Mouse (Mus musculus): ENCODE results near the gene Ezh1. TPM values are rescaled to one million over a fixed set of nuclear protein-coding genes. Genes with fewer than 3 reads are reported as not detected.

Gene Ezh1
- polyA plus RNA-seq, 1 experiment: 13.9 TPM

DNA sequence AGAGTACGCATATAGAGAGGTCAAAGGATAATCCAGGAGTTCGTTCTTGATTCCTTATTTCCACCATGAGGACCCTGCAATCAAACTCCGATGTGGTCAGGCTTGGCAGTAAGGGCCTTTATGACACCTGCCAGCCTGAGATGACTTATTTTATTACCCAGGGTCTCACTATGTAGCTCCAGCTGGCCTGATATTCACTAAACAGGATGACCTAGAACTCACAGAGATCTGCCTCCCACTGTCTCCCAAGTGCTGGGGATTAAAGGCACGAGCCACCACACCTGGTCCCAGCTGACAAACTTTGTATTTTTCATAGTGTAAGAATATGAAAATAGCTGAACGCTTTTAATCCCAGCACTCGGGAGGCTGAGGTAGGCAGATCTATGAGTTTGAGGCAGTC is 71.1 kb downstream of the Ezh1 start:
- TF ChIP-seq CTCF (IDR thresholded peaks at IDR 0.05; ENCODE audit: borderline replicate concordance, insufficient read depth, low read length) (no peak), POLR2A (IDR thresholded peaks at IDR 0.05; ENCODE audit: low read depth, low read length) (no peak)
- H3K4me3 ChIP-seq (ENCODE audit: insufficient read depth, low read length): no peak overlapping the region
- H3K27ac ChIP-seq (ENCODE audit: insufficient read depth, low read length): no peak overlapping the region
- H3K4me1 ChIP-seq (ENCODE audit: control insufficient read depth, insufficient read depth, low read length): no peaks in the 10 kb centered on the region

DNA sequence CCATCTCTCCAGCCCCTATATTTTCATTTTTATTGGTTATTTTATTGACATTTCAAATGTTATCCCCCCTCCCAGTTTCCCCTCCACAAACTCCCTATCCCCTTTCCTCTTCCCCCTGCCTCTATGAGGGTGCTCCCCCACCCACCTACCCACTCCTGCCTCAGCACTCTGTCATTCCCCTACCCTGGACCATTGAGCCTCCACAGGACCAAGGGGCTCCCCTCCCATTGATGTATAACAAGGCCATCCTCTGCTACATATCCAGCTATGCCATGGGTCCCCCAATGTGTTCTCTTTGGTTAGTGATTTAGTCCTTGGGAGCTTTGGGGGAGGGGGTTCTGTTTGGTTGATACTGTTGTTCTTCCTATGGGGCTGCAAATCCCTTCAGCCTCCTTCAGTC is 71.6 kb downstream of the Ezh1 start:
- Histone ChIP-seq H3K4me1 (ENCODE audit: control insufficient read depth, insufficient read depth, low read length) (no peaks in the 10 kb centered on the region), H3K27ac (ENCODE audit: insufficient read depth, low read length) (no peak overlapping the region), H3K4me3 (ENCODE audit: insufficient read depth, low read length) (no peak overlapping the region)
- no peak for TF ChIP-seq POLR2A (IDR thresholded peaks at IDR 0.05; ENCODE audit: low read depth, low read length)
- TF ChIP-seq CTCF (IDR thresholded peaks at IDR 0.05; ENCODE audit: borderline replicate concordance, insufficient read depth, low read length): no peak

DNA sequence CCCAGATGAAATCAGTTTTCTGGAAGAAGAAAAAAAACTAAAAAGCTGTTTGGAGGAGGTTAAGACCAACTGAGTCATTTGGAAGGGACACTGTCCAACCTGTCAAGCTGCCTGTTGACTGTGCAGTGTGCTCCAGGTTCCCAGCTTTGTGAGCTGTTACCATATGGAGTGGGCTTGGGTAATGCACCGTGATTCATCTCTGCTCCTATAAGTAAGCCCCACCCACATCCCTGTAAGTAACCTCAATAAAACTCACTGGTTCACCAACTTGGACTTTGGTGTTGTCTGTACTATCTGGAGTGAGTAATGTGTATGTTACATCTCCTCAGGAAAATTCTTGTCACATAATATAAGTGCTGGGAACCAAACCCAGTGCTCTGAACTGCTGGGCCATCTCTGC is 73.4 kb downstream of the Ezh1 start:
- no peak overlapping the region for H3K27ac ChIP-seq (ENCODE audit: insufficient read depth, low read length)
- H3K4me3 ChIP-seq (ENCODE audit: insufficient read depth, low read length): no peak overlapping the region
- peaks cover 7% of the 10 kb centered on the region; the same call in 1 of the 2 replicates for H3K4me1 ChIP-seq (ENCODE audit: control insufficient read depth, insufficient read depth, low read length)
- no peak for TF ChIP-seq POLR2A (IDR thresholded peaks at IDR 0.05; ENCODE audit: low read depth, low read length)
- no peak for TF ChIP-seq CTCF (IDR thresholded peaks at IDR 0.05; ENCODE audit: borderline replicate concordance, insufficient read depth, low read length)

DNA sequence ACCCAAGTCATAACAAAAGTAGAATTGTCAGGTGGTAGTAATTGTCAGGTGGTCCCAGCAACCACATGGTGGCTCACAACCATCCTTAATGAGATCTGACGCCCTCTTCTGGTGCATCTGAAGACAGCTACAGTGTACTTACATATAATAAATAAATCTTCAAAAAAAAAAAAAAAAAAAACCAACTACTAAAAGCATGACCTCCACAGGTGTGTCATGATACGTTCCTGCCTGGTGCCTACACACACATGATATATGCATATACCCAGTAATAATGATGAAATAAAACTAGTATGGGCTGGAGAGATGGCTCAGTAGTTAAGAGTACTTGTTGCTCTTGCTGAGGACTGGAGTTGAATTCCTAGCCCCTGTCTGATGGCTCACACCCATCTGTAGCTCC is 75.2 kb downstream of the Ezh1 start:
- Histone ChIP-seq H3K27ac (ENCODE audit: insufficient read depth, low read length) (no peak overlapping the region), H3K4me3 (ENCODE audit: insufficient read depth, low read length) (no peak overlapping the region), H3K4me1 (ENCODE audit: control insufficient read depth, insufficient read depth, low read length) (peaks cover 7% of the 10 kb centered on the region; the same call in 1 of the 2 replicates)
- TF ChIP-seq CTCF (IDR thresholded peaks at IDR 0.05; ENCODE audit: borderline replicate concordance, insufficient read depth, low read length): no peak
- TF ChIP-seq POLR2A (IDR thresholded peaks at IDR 0.05; ENCODE audit: low read depth, low read length): no peak

DNA sequence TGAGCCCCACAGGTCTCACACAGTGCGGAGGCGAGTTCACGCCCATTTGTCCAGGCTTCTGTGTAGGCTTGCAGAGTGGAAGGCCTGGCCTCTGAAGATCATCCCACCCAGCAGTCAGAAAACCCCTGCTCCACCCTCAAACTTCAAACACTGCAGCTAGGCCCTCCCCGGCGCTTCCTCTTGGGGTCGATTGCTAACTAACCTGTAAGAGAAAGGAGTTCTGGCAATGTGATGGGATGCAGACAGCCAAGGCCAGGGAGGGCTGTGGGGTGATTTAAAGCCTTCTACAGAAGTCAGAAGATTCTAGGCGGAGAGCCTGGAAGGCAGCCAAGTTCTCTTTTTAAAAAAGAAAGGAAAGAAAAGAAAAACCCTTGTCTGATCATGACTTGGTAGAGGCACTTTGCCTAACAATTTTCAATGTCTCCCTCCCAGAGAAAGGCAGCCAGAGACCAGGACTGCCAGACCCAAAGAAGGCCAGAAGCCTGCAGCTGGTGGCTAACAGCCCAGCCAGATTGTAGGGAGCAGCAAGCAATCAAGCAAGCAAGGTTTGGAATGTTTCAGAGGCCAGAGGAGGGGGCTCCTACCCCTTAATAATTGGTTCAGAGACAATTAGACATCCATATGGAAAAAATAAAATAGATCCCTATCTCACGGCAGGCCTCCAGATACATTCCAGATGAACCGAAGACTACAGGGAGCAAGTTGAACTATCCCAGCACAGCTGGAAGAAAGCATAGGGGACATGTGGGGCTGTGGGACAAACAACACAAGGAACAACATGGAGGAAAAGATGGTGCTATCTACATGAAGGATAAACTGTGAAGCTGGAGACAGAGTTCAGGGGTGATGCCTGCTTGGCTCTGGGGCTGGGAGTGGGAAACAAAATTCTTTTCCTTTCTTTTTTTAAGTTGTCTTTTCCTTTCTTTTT is 76.8 kb downstream of the Ezh1 start:
- H3K4me1 ChIP-seq (ENCODE audit: control insufficient read depth, insufficient read depth, low read length): peaks cover 7% of the 10 kb centered on the region; the same call in 1 of the 2 replicates
- peak overlapping the region; percentile 50 for H3K27ac ChIP-seq (ENCODE audit: insufficient read depth, low read length)
- TF ChIP-seq CTCF (IDR thresholded peaks at IDR 0.05; ENCODE audit: borderline replicate concordance, insufficient read depth, low read length) (no peak), POLR2A (IDR thresholded peaks at IDR 0.05; ENCODE audit: low read depth, low read length) (no peak)
- H3K4me3 ChIP-seq (ENCODE audit: insufficient read depth, low read length): no peak overlapping the region

DNA sequence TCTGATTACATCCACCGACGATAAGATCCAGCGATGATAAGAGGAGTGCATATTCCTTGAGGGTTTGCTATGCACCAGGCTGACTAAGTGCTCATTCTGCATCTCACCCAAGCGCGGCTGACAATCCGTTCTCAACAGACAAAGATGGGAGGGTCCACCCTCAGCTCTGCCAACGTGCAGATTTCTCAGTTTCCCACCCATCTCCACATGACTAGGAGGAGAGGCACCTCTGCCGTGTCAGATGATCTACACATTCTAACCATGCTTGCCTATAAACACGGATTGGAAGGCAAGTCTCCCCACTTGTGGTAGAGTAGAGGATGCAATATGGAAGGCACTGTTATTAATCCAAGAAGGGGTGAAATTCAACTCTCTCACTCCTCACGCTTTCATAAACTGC is 77.5 kb downstream of the Ezh1 start:
- Histone ChIP-seq H3K4me3 (ENCODE audit: insufficient read depth, low read length) (no peak overlapping the region), H3K4me1 (ENCODE audit: control insufficient read depth, insufficient read depth, low read length) (peaks cover 7% of the 10 kb centered on the region; the same call in 1 of the 2 replicates), H3K27ac (ENCODE audit: insufficient read depth, low read length) (peak overlapping the region; percentile 50)
- TF ChIP-seq POLR2A (IDR thresholded peaks at IDR 0.05; ENCODE audit: low read depth, low read length) (no peak), CTCF (IDR thresholded peaks at IDR 0.05; ENCODE audit: borderline replicate concordance, insufficient read depth, low read length) (no peak)

DNA sequence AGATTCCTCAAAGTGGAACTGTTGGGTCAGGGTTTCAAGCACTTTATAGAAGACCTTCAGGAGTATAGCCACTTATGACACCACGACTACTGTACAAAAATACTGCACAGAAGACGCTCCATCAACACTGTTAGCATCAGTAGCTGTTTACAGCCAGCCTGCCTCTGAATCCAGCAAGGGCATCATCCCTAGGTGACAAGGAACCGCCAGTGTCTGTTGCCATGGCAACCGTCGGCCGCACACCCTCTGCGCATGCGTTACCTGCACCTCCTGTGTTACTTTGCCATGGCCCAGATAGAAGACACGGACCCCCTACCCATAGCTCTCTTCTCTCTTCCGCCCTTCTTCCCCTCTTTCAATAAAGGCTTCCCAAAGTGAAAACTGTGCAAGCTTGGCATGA is 79.9 kb downstream of the Ezh1 start:
- TF ChIP-seq CTCF (IDR thresholded peaks at IDR 0.05; ENCODE audit: borderline replicate concordance, insufficient read depth, low read length): no peak
- no peak for TF ChIP-seq POLR2A (IDR thresholded peaks at IDR 0.05; ENCODE audit: low read depth, low read length)
- H3K27ac ChIP-seq (ENCODE audit: insufficient read depth, low read length): no peak overlapping the region
- no peak overlapping the region for H3K4me3 ChIP-seq (ENCODE audit: insufficient read depth, low read length)
- peaks cover 7% of the 10 kb centered on the region; the same call in 1 of the 2 replicates for H3K4me1 ChIP-seq (ENCODE audit: control insufficient read depth, insufficient read depth, low read length)

DNA sequence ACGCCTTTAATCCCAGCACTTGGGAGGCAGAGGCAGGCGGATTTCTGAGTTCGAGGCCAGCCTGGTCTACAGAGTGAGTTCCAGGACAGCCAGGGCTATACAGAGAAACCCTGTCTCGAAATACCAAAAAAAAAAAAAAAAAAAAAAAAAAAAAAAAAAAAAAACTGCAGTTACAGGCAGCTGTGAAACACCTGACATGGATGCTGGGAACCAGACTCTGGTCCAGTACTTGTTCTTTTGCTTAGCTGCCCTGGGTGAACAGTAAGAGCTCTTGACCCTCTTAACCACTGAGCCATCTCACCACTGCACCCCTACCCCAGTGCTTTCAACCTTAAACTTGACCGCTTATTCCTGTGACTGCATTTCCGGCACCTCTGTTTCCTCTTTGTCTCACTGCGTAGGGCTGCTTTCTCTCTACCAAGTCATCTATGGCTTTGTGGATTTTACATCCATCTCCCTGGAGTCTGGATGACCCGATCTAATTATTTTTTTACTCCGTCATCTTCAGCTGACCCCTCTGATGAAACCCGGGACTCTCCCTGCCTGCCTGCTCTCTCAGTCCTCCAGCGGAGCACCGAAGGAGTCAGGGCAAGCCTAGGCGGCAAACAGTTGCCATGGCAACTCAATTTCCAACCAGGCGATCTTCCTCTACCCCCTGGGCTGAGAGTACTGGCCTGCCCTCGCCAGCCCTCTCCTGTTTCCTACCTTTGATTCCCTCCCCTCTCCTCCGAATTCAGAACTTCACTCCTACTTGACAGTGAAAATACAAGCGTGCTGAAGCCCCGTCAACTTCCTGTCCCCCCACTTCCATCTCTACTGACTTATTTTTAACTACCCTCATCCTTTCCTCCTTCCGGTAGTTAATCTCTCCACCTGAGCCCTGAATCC is 82.7 kb downstream of the Ezh1 start:
- H3K27ac ChIP-seq (ENCODE audit: insufficient read depth, low read length): no peak overlapping the region
- 0 out of 2 replicates have a peak overlapping the region, but pooled peaks have one; percentile 0 for H3K4me3 ChIP-seq (ENCODE audit: insufficient read depth, low read length)
- no peak for TF ChIP-seq CTCF (IDR thresholded peaks at IDR 0.05; ENCODE audit: borderline replicate concordance, insufficient read depth, low read length)
- TF ChIP-seq POLR2A (IDR thresholded peaks at IDR 0.05; ENCODE audit: low read depth, low read length): no peak
- H3K4me1 ChIP-seq (ENCODE audit: control insufficient read depth, insufficient read depth, low read length): peaks cover 4% of the 10 kb centered on the region

DNA sequence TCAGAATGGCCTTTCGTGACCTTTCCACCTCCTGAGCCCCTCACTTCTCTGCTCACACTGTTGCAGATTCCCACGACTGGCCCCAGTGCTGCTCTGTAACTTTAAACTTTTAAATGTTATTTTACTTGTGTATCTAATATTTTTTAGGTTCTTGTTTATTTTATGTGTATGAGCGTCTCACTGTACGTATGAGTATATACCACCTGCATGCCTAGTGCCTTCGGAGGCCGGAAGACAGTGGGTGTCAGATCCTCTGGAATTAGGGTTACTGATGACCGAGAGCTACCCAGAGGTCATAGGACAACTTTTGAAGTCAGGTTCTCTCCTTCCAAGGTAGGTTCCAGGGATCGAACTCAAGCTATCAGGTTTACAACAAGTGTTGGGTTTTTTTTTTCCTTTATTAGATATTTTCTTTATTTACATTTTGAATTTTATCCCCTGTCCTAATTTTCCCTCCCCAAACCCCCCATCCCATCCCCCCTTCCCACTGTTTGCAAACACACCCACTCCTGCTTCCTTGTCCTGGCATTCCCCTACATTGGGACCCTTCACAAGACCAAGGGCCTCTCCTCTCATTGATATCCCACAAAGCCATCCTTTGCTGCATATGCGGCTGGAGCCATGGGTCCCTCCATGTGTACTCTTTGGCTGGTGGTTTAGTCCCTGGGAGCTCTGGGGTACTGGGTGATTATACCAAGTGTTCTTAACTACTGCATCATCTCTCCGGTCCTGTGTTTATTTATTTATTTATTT is 83.9 kb downstream of the Ezh1 start:
- Histone ChIP-seq H3K4me1 (ENCODE audit: control insufficient read depth, insufficient read depth, low read length) (peaks cover 4% of the 10 kb centered on the region), H3K27ac (ENCODE audit: insufficient read depth, low read length) (no peak overlapping the region), H3K4me3 (ENCODE audit: insufficient read depth, low read length) (no peak overlapping the region)
- TF ChIP-seq POLR2A (IDR thresholded peaks at IDR 0.05; ENCODE audit: low read depth, low read length): no peak
- no peak for TF ChIP-seq CTCF (IDR thresholded peaks at IDR 0.05; ENCODE audit: borderline replicate concordance, insufficient read depth, low read length)

Other genes with a start within 250 kb of the Ezh1 start
- gene Atp6v0a1, start 217.0 kb downstream of the Ezh1 start, polyA plus RNA-seq (2011; ENCODE audit: insufficient read length, low read depth, missing spikeins): 43.7 and 50.7 TPM in 2 replicates
- 21.8 and 24.9 TPM in 2 replicates for gene Naglu, start 156.5 kb downstream of the Ezh1 start, polyA plus RNA-seq (2011; ENCODE audit: insufficient read length, low read depth, missing spikeins)
- gene Hsd17b1, start 148.1 kb downstream of the Ezh1 start, polyA plus RNA-seq (2011; ENCODE audit: insufficient read length, low read depth, missing spikeins): 1.2 and 5.2 TPM in 2 replicates
- gene Coasy, start 143.9 kb downstream of the Ezh1 start, polyA plus RNA-seq (2011; ENCODE audit: insufficient read length, low read depth, missing spikeins): 14.9 and 15.0 TPM in 2 replicates
- gene Mlx, start 139.2 kb downstream of the Ezh1 start, polyA plus RNA-seq (2011; ENCODE audit: insufficient read length, low read depth, missing spikeins): 29.9 and 30.1 TPM in 2 replicates
- 10.3 and 12.9 TPM in 2 replicates for gene Psmc3ip, start 131.0 kb downstream of the Ezh1 start, polyA plus RNA-seq (2011; ENCODE audit: insufficient read length, low read depth, missing spikeins)
- 29.8 and 34.1 TPM in 2 replicates for gene Retreg3, start 106.6 kb downstream of the Ezh1 start, polyA plus RNA-seq (2011; ENCODE audit: insufficient read length, low read depth, missing spikeins)
- gene Tubg1, start 106.5 kb downstream of the Ezh1 start, polyA plus RNA-seq (2011; ENCODE audit: insufficient read length, low read depth, missing spikeins): 34.8 and 36.2 TPM in 2 replicates
- gene Tubg2, start 70.6 kb downstream of the Ezh1 start, polyA plus RNA-seq (2011; ENCODE audit: insufficient read length, low read depth, missing spikeins): 5.5 and 6.1 TPM in 2 replicates
- gene Cntnap1, start 55.9 kb downstream of the Ezh1 start, polyA plus RNA-seq (2011; ENCODE audit: insufficient read length, low read depth, missing spikeins): 3.0 TPM in 2 replicates
- 7.1 and 11.5 TPM in 2 replicates for gene Plekhh3, start 55.1 kb downstream of the Ezh1 start, polyA plus RNA-seq (2011; ENCODE audit: insufficient read length, low read depth, missing spikeins)
- gene Ccr10, start 51.0 kb downstream of the Ezh1 start, polyA plus RNA-seq (2011; ENCODE audit: insufficient read length, low read depth, missing spikeins): not detected in 2 replicates
- 2.3 and 2.7 TPM in 2 replicates for gene Ramp2, start 19.6 kb upstream of the Ezh1 start, polyA plus RNA-seq (2011; ENCODE audit: insufficient read length, low read depth, missing spikeins)
- gene Vps25, start 27.2 kb upstream of the Ezh1 start, polyA plus RNA-seq (2011; ENCODE audit: insufficient read length, low read depth, missing spikeins): 99.4 and 135 TPM in 2 replicates
- 1.8 and 2.0 TPM in 2 replicates for gene Wnk4, start 34.1 kb upstream of the Ezh1 start, polyA plus RNA-seq (2011; ENCODE audit: insufficient read length, low read depth, missing spikeins)
- 0.87 and 1.0 TPM in 2 replicates for gene Cntd1, start 52.5 kb upstream of the Ezh1 start, polyA plus RNA-seq (2011; ENCODE audit: insufficient read length, low read depth, missing spikeins)
- 77.1 and 78.8 TPM in 2 replicates for gene Coa3, start 52.7 kb upstream of the Ezh1 start, polyA plus RNA-seq (2011; ENCODE audit: insufficient read length, low read depth, missing spikeins)
- 77.3 and 86.3 TPM in 2 replicates for gene Becn1, start 75.8 kb upstream of the Ezh1 start, polyA plus RNA-seq (2011; ENCODE audit: insufficient read length, low read depth, missing spikeins)
- gene Psme3, start 89.8 kb upstream of the Ezh1 start, polyA plus RNA-seq (2011; ENCODE audit: insufficient read length, low read depth, missing spikeins): 127 and 143 TPM in 2 replicates
- 1.3 and 1.7 TPM in 2 replicates for gene Aoc2, start 98.6 kb upstream of the Ezh1 start, polyA plus RNA-seq (2011; ENCODE audit: insufficient read length, low read depth, missing spikeins)
- gene Aoc3, start 104.1 kb upstream of the Ezh1 start, polyA plus RNA-seq (2011; ENCODE audit: insufficient read length, low read depth, missing spikeins): 2.7 and 4.2 TPM in 2 replicates
- gene G6pc, start 141.1 kb upstream of the Ezh1 start, polyA plus RNA-seq (2011; ENCODE audit: insufficient read length, low read depth, missing spikeins): not detected in 2 replicates
- gene Aarsd1, start 191.2 kb upstream of the Ezh1 start, polyA plus RNA-seq (2011; ENCODE audit: insufficient read length, low read depth, missing spikeins): 4.4 and 11.3 TPM in 2 replicates
- gene Gm27029, start 198.3 kb upstream of the Ezh1 start, polyA plus RNA-seq (2011; ENCODE audit: insufficient read length, low read depth, missing spikeins): 12.6 and 14.7 TPM in 2 replicates
- 8.0 and 10.1 TPM in 2 replicates for gene Rundc1, start 198.6 kb upstream of the Ezh1 start, polyA plus RNA-seq (2011; ENCODE audit: insufficient read length, low read depth, missing spikeins)
- gene Ptges3l, start 198.9 kb upstream of the Ezh1 start, polyA plus RNA-seq (2011; ENCODE audit: insufficient read length, low read depth, missing spikeins): 14.6 and 27.7 TPM in 2 replicates
- 668 and 702 TPM in 2 replicates for gene Rpl27, start 215.8 kb upstream of the Ezh1 start, polyA plus RNA-seq (2011; ENCODE audit: insufficient read length, low read depth, missing spikeins)
- gene Ifi35, start 221.9 kb upstream of the Ezh1 start, polyA plus RNA-seq (2011; ENCODE audit: insufficient read length, low read depth, missing spikeins): 24.3 and 24.7 TPM in 2 replicates
- gene Rnd2, start 238.5 kb upstream of the Ezh1 start, polyA plus RNA-seq (2011; ENCODE audit: insufficient read length, low read depth, missing spikeins): 9.5 and 11.2 TPM in 2 replicates
- gene Vat1, start 239.8 kb upstream of the Ezh1 start, polyA plus RNA-seq (2011; ENCODE audit: insufficient read length, low read depth, missing spikeins): 218 and 264 TPM in 2 replicates